Mouse (Mus musculus): Measurements from ENCODE around the gene Gbe1.

The Gbe1 gene

DNA sequence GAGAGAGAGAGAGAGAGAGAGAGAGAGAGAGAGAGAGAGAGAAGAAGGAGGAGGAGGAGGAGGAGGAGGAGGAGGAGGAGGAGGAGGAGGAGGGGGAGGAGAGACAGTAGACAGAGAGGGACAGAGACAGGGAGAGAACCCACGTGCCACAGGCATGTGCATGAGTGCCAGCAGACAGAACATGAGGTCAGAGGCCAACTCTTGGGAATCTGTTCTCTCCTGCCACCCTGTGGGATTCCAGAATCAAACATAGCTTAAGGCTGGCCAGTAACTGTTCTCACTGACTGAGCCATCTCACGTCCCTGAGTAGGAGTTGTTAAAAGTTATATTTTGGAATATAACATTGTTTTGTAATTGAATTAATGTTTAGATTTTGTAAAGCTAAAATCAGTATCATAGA is 39.3 kb downstream of the Gbe1 start:
- DNase-seq (ENCODE audit: low spot score in 2 of 2) = no peak

DNA sequence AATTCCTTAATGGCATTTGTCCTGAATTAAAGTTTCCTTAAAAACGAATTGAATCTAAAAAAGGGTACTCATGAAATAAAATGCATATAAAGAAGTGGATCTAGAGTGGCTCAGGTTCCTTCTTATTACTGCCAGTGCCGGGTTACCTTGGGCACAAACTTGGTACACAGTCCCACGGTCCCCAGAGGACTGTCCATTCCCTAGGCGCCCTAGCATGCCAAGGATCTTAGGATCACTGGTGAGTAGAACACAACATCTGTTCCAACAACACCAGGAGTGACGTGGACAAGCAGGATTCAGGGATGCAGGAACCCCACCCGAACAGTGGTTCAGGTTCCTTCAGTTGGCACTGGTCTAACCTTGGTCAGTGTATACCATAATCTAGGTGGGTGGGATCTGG is 44.6 kb downstream of the Gbe1 start:
- no peak for DNase-seq (ENCODE audit: low spot score in 2 of 2)

DNA sequence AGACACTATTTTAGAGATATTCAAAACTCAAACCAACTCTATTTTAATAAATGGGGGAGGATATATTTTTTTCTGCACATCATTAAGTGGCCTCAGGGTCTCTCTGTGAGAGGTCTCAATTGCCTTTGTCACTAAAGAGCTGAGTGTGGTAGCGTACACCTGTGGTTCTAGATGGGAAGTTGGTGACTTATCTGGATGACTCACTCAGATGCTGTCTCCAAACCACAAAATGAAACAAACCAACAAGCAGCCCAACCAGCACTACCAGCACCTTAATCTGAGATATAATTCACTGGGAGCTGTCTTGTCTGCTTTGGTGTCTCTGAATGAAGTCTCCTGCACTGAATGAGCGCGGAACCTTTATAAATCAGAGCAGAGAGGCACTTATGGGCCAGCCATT is 51.5 kb downstream of the Gbe1 start:
- DNase-seq (ENCODE audit: low spot score in 2 of 2) = no peak

DNA sequence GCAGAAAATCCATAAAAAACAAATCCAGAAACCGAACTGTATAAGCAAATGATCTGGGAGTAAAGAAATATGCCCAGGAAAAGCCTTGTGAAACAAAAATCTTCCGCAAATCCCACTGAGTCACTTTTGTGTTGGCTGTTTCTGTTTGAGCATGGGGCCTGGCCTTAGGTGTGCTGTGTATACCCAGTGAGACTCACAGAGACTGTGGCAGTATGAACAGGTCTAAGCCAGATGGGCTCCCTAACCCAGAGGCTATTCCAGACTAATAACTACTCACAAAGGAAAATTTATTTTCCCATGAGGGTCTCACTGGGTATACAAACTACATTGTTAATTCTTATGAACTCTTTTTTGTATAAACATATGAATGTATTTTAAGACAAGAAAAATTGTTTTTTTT is 67.3 kb downstream of the Gbe1 start:
- no peak for DNase-seq (ENCODE audit: low spot score in 2 of 2)

DNA sequence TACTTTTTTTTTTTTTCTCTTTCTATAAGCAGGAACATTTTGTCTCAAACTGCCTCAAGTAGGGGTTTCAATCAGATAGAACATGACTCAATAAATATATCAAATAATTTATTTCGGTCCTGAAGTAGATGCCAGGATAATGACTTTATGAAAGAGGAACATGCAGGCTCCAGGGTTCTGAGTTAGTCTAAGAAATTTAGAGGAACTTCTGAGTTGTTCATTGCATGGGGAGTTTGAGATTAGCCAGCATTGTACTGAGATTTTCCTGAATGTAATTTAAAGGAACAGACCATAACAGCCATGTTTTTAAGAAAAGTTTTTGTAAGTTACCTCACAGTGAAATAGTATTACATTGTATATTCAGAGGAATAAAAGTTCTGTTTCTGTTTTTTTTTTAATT is 71.7 kb downstream of the Gbe1 start:
- no peak for DNase-seq (ENCODE audit: low spot score in 2 of 2)

DNA sequence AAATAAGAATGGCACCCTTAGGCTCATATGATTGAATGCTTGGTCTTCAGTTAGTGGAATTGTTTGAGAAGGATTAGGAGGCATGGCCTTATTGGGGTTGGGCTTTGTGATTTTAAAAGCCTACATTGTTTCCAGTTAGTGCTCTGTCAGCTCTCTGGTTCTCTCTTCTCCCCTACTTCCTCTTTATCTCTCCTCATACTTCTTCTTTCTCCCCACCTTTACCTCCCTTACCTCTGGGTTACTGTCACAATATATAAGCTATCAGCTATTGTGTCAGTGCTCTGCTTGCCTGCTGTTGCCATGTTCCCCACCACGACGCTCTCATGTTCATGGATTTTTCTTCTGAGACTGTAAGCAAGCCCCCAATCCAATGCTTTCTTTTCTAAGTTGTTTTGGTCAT is 73.6 kb downstream of the Gbe1 start:
- no peak for DNase-seq (ENCODE audit: low spot score in 2 of 2)

DNA sequence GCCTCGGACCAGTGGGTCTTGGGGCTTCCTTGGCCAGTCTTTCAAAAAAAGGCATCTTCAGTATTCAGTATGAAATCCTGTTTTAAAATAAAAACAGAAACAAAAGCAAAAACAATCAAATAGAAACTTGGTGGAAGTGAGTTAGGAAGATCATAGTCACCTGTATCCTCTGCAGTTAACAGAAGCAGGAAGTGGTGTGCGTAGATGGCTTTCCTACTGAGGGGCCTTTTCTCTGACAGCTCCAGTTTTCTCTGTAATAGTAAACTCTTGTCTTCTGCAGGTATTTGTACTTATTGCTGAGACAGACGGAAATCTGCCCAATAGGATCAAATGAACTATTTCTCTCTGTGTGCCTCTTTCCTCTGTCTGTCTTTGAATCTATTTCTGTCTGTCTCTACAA is 81.5 kb downstream of the Gbe1 start:
- DNase-seq (ENCODE audit: low spot score in 2 of 2) = no peak

DNA sequence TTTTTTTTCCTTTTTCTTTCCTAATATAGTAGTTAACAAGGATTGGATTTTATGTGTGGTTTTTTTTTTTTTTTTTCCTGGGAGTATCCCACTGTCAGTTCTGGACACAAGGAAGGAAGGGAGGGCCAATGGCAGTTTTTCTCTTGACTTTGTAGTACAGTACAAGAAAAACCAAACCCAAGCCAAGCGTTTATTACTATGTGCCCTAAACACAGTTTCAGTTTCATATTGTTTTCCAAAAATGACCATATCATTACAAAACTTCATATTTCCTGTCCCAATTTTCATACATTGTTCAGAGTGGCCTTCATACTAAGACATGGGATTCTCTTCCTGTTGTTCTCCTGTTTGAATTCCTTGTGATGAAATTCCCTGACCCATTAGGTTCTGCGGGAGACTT is 94.0 kb downstream of the Gbe1 start:
- DNase-seq (ENCODE audit: low spot score in 2 of 2) = no peak

DNA sequence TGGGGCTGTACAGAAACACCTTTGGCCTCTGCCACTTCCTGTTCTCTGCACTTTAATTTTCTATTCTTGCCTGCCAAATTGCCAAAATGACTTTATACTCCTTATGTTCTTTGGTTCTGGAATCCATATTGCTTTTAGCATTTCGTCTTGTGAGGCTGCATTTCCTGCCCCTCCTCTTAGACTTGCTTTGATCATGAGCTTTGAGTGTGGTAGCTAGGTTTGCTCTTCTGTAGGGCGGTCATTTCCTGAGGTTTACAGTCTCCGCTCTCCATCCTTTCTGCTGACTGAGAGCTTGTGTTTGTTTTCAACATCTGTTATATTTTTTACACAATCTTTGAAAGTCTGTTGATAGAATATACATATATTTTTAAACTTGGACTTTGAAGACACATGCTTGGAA is 107.3 kb downstream of the Gbe1 start:
- no peak for DNase-seq (ENCODE audit: low spot score in 2 of 2)

DNA sequence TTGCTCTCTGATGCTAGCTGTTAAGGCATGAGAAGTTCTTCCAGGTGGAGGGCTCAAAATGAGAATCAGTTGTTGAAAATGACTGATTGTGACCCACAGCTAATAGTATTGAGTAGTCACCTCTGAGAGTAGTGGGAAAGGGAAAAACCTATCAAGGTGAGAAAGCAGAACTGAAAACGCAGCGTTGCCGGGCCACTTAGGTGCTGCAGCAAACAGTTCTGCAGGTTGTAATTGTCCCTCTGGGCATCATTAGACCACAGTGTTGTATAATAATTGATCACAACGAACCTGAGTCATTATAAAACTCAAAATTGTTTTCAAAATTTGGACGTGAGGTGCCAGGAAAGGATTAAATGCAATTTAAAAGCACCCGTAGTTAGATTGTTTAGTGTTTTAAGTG is 135.8 kb downstream of the Gbe1 start:
- DNase-seq (ENCODE audit: low spot score in 2 of 2) = no peak

DNA sequence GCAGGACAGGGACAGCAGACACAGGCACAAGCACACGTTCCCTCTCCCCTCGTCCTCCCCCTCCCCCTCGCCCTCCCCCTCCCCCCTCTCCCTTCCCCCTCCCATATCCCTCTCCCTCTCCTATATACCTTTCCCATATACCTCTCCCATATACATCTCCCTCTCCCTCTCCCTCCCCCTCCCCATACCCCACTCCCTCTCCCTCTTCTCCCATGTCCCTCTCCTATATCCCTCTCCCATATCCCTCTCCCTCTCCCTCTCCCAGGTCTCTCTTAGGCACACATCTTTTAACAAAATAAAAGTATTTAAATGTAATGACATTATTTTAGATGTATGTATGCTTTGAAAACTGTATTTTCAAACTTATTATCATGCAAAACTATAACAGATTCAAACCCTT is 161.8 kb downstream of the Gbe1 start:
- no peak for DNase-seq (ENCODE audit: low spot score in 2 of 2)

DNA sequence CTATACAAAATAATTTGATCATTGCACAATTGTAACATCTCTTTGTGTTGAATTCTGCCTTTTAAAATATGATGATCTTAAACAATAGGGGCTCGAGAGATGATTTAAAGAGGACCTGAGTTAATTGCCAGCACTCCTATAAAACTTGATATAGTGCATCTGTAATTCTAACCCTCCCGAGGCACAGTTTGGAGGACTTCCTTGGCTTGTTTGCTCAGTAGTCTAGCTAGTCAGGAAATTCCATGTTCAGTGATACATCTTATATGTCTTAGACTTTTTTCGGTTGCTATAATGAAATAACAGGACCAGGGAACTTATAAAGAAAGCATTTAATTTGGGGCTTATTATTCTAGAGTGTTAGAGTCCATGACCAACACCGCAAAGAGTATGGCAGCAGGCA is 162.4 kb downstream of the Gbe1 start:
- DNase-seq (ENCODE audit: low spot score in 2 of 2) = no peak

DNA sequence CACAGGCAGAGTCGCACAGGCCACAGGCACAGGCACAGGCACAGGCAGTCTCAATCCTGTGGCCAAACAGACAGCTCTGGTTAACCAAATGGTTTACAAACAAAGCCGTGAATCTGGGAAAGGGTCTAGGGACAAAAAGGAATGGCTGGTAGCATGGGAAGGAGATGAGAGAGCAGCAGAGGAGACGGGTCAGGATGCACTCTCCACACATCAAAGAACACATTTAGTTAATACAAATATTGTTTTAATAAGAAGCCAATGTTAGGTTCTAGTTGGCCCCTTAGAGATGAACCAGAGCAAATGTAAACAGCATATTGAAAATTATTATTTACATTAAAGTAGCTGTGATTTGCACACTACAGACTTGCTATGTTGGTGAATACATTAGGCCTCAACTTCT is 166.7 kb downstream of the Gbe1 start:
- no peak for DNase-seq (ENCODE audit: low spot score in 2 of 2)

DNA sequence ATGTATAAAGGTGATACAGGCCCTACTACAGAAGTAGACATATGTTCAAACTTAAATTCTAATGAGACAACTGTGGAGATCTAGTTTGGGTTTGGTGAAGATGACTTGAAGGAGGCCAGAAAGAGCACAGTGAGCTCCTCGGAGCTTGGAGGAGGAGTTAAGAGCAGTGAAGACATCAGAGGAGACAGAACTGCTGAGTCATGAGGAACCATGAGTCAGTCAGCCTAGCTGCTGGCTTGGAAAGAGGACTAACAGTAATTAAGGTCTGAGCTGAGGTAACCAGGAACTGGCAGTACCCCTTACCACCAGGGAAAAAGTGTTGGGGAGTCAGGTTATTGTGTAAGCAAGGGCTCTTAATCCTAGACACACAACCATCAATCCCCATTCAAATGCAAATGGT is 192.7 kb downstream of the Gbe1 start:
- no peak for DNase-seq (ENCODE audit: low spot score in 2 of 2)

DNA sequence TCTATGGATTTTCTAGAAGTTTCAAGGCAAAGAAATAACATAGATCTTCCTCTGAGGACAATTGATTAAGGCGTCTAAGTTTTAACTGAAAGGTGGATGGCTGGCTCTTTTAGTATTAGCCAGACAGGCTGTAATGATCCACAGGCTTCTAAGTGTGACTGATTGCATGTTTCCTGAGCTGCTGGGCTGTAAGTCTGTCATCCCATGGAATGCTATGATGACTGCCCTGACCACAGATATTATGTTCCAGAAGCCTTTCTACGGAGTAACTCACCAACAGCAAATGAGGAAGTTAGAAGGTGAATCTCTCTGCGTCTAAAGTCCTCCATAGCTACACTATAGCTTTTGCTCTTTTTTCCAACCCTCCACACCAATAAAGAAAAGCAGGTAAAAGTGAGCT is 197.2 kb downstream of the Gbe1 start:
- DNase-seq (ENCODE audit: low spot score in 2 of 2) = no peak

DNA sequence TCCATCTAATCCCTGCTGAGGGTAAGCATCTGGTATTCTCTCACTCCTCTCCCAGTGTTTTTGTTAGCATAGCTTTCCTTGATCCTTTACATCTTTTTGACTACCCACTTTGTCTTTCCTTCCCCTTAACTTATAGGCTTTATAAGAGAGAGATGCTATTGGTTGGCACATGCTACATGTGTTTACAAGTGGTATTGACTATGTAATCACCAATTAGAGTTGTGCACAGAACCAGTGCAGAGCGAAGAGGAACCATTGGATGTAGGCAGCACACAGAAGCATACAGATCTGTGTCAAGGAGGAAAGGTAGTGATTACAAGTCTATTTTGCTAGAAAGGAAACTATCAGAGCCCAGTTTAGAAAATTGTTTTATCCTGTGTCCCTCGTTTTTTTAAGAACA is 209.1 kb downstream of the Gbe1 start:
- DNase-seq (ENCODE audit: low spot score in 2 of 2) = no peak

DNA sequence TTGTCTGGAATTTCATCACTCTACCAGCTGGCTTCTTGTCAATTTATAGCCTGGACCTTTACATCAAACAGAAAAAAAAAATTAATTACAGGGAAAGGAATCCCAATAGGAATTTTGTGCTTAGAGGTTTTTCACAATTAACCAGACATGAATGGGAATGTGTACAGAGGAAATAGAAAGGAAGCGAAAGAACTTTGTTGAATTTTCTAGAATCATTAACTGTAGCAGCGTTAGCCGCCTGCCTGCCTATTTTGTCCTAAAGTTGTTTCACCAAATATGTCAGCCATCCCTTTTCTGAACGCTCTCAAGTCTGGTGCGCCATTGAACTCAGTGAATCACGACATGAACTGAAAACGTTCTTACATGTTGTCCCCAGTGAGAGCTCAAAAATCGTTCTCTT is 209.8 kb downstream of the Gbe1 start:
- no peak for DNase-seq (ENCODE audit: low spot score in 2 of 2)

DNA sequence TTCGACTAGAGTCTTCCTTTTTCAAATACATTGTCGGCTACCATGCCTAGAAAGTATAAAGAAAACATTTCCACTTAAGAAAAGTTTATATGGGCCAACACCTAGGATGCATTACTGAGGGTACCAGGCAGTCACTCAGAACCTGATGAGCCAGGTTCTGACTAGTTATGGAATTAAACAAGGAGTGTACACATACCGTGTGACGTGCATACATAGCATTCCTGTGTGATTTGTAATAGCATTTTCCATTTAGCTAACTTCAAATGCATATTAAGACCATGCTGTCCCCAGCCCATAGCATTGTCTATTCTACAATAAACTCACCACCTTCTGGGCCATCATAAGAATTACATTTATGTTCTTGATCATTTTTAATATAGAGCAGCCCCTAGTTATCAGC is 210.5 kb downstream of the Gbe1 start:
- DNase-seq (ENCODE audit: low spot score in 2 of 2) = no peak

DNA sequence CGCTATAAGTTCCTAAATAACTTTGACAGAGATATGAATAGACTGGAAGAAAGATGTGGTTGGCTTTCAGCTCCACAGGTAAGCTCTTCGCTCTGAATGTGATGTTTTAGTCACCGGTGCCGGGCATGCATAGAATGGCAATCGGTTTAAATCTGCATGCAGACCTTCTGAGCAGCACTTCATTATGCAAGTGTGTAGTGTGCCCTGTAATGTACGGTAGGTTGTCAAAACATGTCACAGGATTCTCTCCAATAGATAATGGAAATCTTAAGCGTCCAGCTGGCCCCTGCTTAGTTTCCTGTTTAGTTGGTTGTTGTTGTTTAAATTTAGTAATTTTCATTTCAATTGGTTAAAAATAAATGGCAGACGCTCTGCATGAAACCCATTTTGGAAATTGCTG is 213.5 kb downstream of the Gbe1 start:
- DNase-seq (ENCODE audit: low spot score in 2 of 2) = no peak

DNA sequence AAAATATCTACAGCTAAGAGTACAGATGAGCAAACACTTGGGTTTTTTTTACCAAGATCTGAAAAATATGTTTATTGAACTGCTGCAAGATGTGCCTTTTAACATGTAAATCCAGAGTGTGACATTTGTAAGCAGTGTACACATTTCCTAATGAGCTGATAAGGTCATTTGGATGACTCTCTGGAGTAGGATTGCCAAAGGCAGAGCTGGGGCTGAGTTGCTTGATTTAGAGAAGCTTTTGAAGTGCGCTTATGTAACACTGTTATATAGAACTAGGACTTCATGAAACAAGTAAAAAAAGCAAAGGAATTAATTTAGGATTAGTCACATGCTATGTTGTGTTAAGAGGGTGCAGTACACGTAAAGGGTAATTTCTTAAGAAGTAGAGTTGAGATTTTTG is 221.5 kb downstream of the Gbe1 start:
- DNase-seq (ENCODE audit: low spot score in 2 of 2) = no peak

DNA sequence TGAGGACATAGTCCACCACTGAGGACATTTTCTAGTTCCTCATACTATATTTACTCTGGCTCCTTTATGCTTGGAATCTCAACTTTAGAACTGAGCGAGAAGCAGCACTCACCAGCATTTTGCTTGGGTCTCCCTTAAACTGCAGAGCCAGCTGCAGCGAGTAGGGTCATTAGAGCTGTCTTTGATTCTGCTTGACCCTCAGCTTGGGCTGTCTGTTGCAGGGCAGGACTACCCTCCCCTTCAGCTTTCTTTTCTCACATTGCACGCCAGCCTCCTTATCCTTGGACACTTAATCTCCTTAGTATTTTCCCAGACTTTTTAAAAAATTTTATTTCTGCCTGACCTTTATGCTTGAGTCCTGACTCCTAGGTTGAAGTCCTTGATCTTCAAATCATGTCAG is 237.1 kb downstream of the Gbe1 start:
- no peak for DNase-seq (ENCODE audit: low spot score in 2 of 2)

DNA sequence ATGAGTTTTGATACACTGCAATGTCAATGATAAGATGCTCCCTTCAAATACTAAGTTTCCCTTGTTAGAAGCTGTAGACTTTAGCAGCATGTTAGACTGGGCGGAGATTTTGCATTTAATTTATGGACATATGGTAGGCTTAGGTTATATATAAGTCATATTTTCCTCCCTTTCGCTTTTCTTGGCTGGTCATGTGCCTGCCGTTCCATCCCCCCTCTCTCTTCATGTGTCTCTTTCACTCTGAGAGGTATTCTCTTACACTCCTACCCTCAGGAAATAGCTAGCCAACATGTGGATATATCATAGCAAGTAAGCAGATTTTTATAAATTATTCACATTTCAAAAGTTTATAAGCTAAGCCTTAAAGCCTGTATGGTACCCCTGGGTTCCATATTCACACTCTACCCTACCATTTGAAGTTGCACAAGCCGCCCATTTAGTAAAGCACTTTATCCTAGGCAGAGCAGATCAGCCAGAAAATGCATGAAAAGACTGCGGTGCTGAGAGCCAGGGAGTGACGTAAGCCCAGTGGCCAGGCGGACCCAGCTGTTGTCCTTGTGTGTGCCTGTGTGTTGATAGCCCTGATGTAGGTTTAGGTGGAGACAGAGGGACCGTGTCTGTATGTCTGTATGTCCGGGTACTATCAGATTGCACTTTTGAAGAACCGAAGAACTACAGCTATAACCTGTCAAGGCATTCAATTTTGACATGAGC is 248.0 kb downstream of the Gbe1 start:
- no peak for DNase-seq (ENCODE audit: low spot score in 2 of 2)

DNA sequence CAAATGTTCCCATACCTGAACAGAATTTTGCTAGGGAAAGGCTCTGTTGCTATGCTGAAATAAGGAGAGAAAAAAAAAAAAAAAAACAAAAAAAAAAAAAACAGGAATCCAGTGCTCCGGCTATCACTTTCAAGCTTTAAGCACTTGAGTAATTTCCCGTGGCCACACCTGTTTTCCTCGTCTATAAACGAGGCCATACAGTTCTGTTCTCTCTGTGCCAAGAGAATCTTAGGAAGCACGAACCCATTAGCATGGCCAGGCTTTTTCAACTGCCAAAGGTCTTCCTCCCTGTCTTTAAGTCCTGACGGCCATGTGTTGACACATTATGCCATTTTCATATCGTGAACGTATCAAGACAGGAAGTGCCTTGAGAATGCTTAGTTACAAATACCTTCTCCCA is 248.8 kb downstream of the Gbe1 start:
- DNase-seq (ENCODE audit: low spot score in 2 of 2) = no peak

DNA sequence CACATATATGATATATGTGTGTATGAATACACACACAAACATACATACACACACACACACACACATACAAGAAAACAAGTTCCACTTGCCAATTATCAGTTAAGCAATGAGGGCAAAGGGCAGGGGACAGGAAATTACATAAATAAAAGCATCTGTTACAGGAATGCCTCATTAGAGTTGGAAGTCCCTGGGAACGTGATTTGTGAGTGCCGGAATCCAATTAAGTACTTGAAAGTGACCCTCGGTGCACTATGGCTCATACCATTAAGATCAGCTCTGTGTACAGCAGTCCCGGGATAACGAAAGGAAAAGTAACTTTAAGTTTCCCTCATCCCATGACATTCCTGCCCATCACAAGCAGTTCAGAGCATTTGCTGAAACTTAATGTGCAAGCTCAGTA is 249.7 kb downstream of the Gbe1 start:
- no peak for DNase-seq (ENCODE audit: low spot score in 2 of 2)

Measured in spleen, postnatal 4 days (tissue).